Mouse (Mus musculus) bone marrow, adult 2 months (tissue): ENCODE data around the gene Tac1.

Experiments
- CTCF ChIP-seq: fragments of 200-500 bp; IDR thresholded peaks from 2 replicates; pipeline ENCODE4 v1.5.1; 2011; ENCODE audit warnings: low read length, control low read depth; ENCODE audit not compliant: control insufficient read depth, insufficient read depth
- POLR2A ChIP-seq: fragments of 200-500 bp; IDR thresholded peaks from 2 replicates; pipeline ENCODE4 v1.6.1; 2011; ENCODE audit warnings: low read depth, mild to moderate bottlenecking, control low read depth, low read length, borderline replicate concordance; ENCODE audit not compliant: control insufficient read depth

- no peak for TF ChIP-seq CTCF
- no peak for TF ChIP-seq POLR2A
Measured at GRCm38 (mm10) chr6:7554829-7555391, at the start of gene Tac1.
